Mouse (Mus musculus): ENCODE data around the gene Irgm1. TPM values are rescaled to one million over a fixed set of nuclear protein-coding genes. Genes with fewer than 3 reads are reported as not detected.

Irgm1 gene
- total RNA-seq, 2 experiments from 2014 or later, result 12.9 to 15.7 TPM

DNA sequence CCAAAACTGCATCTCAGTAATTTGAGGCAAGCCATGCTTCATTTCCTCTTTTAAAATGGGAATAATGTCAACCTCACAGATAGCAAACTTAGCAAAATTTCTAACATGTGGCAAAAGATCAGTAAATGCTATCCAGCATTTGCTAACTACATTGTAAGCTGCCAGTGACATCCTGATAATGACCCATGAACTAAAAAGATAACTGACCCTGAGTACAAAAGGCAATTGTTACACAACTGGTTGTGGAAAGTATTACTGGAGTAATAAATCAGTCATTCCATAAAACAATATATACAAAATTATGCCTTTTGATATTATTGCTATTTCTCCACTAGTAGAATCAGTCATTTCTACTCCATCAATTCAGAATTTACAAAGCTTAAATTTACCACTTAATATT lies 57.7 kb downstream of the Irgm1 start:
- DNase-seq (ENCODE audit: low spot score), result no peak

Other genes starting within 250 kb of the Irgm1 start
- 100 to 1,000 TPM; 383 to 411 TPM for gene Rack1, start 71.4 kb downstream of the Irgm1 start, total RNA-seq (2021)
- gene Trim41, start 54.3 kb downstream of the Irgm1 start, total RNA-seq (2021), result 10 to 100 TPM; 15.7 to 22.6 TPM
- gene Trim7, start 45.5 kb downstream of the Irgm1 start, total RNA-seq (2021), result 10 to 100 TPM; 34.7 to 41.9 TPM
- 1 to 10 TPM; 1.8 to 2.5 TPM for gene Gm12184, start 45.0 kb downstream of the Irgm1 start, total RNA-seq (2021)
- under 1 TPM; 0.43 to 0.52 TPM for gene Gm5431, start 30.5 kb upstream of the Irgm1 start, total RNA-seq (2021)
- 1 to 10 TPM in 1 of 2 experiments, under 1 TPM in 1; 0.88 to 1.1 TPM for gene Psme2b, start 74.5 kb upstream of the Irgm1 start, total RNA-seq (2021)
- gene Olfr56, start 107.2 kb upstream of the Irgm1 start, total RNA-seq (2021), result not detected
- gene 9930111J21Rik1, start 107.7 kb upstream of the Irgm1 start, total RNA-seq (2021), result 1 to 10 TPM in 1 of 2 experiments, under 1 TPM in 1; 0.87 to 1.9 TPM
- gene Gm12185, start 120.5 kb upstream of the Irgm1 start, total RNA-seq (2021), result 1 to 10 TPM in 1 of 2 experiments, under 1 TPM in 1; 0.55 to 1.1 TPM
- 1 to 10 TPM; 1.9 to 9.7 TPM for gene Tgtp1, start 122.5 kb upstream of the Irgm1 start, total RNA-seq (2021)
- 1 to 10 TPM; 1.4 to 3.2 TPM for gene 9930111J21Rik2, start 179.6 kb upstream of the Irgm1 start, total RNA-seq (2021)
- 1 to 10 TPM in 1 of 2 experiments, not detected in 1; 2.5 TPM for gene Tgtp2, start 192.5 kb upstream of the Irgm1 start, total RNA-seq (2021)
- 1 to 10 TPM; 1.1 to 2.3 TPM for gene Ifi47, start 204.9 kb upstream of the Irgm1 start, total RNA-seq (2021)
- gene Olfr1396, start 243.2 kb upstream of the Irgm1 start, total RNA-seq (2021), result not detected

Data from gastrocnemius, adult 18-20 months (tissue).